Mouse (Mus musculus) kidney, embryonic 14.5 days (tissue): ENCODE data around the gene Tecrl. TPM values are rescaled to one million over a fixed set of nuclear protein-coding genes. Genes with fewer than 3 reads are reported as not detected.
A peak's percentile ranks its signal among the peaks of the same experiment; 100 is the strongest.

Experiments used
- ATAC-seq: fragments of 200-750 bp; cut with Nextera tagmentation; 2 replicates; pipeline ENCODE4 v1.8.0; 2017; ENCODE audit warnings: moderate number of reproducible peaks, mild to moderate bottlenecking, moderate TSS enrichment, moderate library complexity; ENCODE audit not compliant: low FRiP score, low TSS enrichment
- H3K27ac ChIP-seq: fragments of 300-500 bp; sonication (generic); 2 replicates; pipeline ENCODE4 v1.5.1; 2014; ENCODE audit warnings: low read depth, mild to moderate bottlenecking, low read length, moderate library complexity, mixed read lengths
- H3K27me3 ChIP-seq: fragments of 300-500 bp; sonication (generic); 2 replicates; pipeline ENCODE4 v1.6.1; 2014; ENCODE audit warnings: mild to moderate bottlenecking, low read length; ENCODE audit not compliant: control insufficient read depth, insufficient read depth
- H3K36me3 ChIP-seq: fragments of 300-500 bp; sonication (generic); 2 replicates; pipeline ENCODE4 v1.6.1; 2014; ENCODE audit warnings: low read length, mixed read lengths; ENCODE audit not compliant: control insufficient read depth, insufficient read depth
- H3K4me1 ChIP-seq: fragments of 300-500 bp; sonication (generic); 2 replicates; pipeline ENCODE4 v1.6.1; 2014; ENCODE audit warnings: low read length, mixed read lengths; ENCODE audit not compliant: control insufficient read depth, insufficient read depth
- H3K4me2 ChIP-seq: fragments of 300-500 bp; sonication (generic); replicated peaks from 2 replicates; pipeline ENCODE4 v1.6.1; 2014; ENCODE audit warnings: low read depth, mild to moderate bottlenecking, low read length
- H3K4me3 ChIP-seq: fragments of 300-500 bp; sonication (generic); 2 replicates; pipeline ENCODE4 v1.5.1; 2014; ENCODE audit warnings: mild to moderate bottlenecking, low read length
- H3K9ac ChIP-seq: fragments of 300-500 bp; sonication (generic); 2 replicates; pipeline ENCODE4 v1.6.1; 2014; ENCODE audit warnings: low read depth, mild to moderate bottlenecking, low read length, moderate library complexity
- H3K9me3 ChIP-seq: fragments of 300-500 bp; sonication (generic); 2 replicates; pipeline ENCODE4 v1.6.1; 2016; ENCODE audit warnings: low read length; ENCODE audit not compliant: control insufficient read depth
- WGBS: fragments of 180-500 bp; shearing (Covaris S2); extraction: QIAGEN DNeasy Blood & Tissue Kit; methylation state at CpG from one replicate; pipeline ENCODE4 v1.1.7; 2014; 5-methylcytosine and 5-hydroxymethylcytosine counted together
- polyA plus RNA-seq: library from polyadenylated mRNA; unstranded; fragments of >200 nt; fragmentation: Nextera tagmentation; extraction: Ambion mirVana; gene quantifications from 2 replicates; pipeline ENCODE4 v1.2.1, GENCODE M21; 2014

Gene Tecrl
- not detected in 2 replicates for polyA plus RNA-seq

DNA sequence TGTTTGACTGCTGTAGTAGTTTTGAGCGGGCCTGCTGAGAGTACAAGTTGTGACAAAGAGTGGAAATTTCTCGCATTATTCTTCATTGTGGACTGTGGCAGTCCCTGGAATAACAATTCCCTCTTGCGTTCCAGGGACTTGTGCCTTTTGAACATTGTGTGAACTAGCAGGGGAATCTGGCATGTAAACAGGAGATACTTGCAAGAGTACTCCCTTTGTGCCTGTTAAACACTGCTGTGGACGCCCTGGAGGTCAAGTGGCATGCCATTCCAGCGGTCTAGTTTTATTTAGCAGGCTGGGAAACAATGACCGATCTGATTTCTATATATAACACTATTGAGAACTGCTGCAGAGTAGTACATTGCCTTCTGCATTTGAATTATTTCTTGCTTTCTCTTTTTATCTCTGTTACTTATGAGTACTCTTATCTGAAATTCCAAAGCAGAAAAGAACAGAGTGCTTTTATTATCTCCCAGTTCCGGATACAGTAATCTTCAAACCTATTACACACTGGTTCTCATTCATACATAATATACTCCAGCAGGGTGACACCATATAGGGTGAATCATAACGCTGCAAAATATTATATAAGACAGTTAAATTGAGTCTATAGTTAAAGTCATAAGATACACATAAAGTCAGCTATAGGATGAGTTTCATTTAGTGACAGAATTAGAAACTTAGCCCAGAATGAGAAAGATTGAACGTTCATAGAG lies at the start of gene Tecrl:
Gene Tecrl, minus strand, starts transcription at position 350 of the 716 bp plus-strand sequence.
- Histone ChIP-seq H3K9me3 (no peaks in the 10 kb centered on the region), H3K9ac (no peak within 1 kb of the TSS), H3K4me1 (no peaks in the 10 kb centered on the region), H3K4me2 (no peak within 1 kb of the TSS), H3K27ac (no peak within 1 kb of the TSS), H3K4me3 (no peak within 1 kb of the TSS), H3K36me3 (no peaks in the 10 kb centered on the region), H3K27me3 (no peaks in the 10 kb centered on the region)
- 48% methylated on average over 9 of the region's 9 CpGs for WGBS
- no peak for ATAC-seq

DNA sequence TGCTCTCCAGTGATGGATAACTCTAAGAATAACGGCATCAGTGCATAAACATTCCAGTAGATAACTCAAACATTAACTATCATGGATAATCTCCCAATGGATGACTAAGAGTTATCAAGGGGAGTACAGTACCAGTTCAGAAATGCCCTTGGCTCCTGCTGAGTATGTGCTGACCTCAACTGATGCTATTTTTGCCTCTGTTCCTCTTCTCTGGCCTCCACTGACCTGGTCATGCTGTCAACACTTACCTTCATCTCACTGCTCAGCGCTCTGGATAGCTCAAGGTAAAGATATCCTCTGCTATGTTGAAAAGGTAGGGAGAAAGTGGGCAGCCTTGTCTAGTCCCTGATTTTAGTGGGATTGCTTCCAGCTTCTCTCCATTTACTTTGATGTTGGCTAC lies 30.0 kb upstream of the Tecrl start:
- no peaks in the 10 kb centered on the region for H3K9me3 ChIP-seq
- 82% methylated on average over 2 of the region's 2 CpGs for WGBS
- no peak overlapping the region for H3K9ac ChIP-seq
- ATAC-seq: no peak
- no peak overlapping the region for H3K4me2 ChIP-seq
- H3K36me3 ChIP-seq: no peaks in the 10 kb centered on the region
- no peak overlapping the region for H3K4me3 ChIP-seq
- no peak overlapping the region for H3K27ac ChIP-seq
- H3K27me3 ChIP-seq: no peaks in the 10 kb centered on the region
- H3K4me1 ChIP-seq: no peaks in the 10 kb centered on the region

DNA sequence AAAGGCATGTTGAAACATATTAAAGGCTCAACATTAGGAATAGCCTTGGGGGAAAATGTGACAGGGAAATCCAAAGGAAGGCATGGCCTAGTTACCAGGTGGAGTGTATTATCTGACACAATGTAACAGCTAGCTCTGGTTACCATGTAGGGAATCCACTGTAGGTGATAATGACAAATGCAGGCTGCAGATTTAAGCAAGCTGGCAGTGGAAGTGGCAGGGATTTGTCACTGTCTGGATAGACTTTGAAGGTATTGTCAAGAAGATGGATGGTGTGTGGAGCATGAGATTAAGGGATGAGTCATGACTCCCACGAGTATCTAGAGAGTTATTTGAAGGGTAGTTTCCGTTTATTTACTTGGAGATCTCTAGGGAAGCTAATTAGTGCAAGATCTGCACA lies 3.4 kb downstream of the Tecrl start:
- Histone ChIP-seq H3K9ac (no peak overlapping the region), H3K4me1 (no peaks in the 10 kb centered on the region), H3K36me3 (no peaks in the 10 kb centered on the region), H3K27ac (no peak overlapping the region), H3K27me3 (no peaks in the 10 kb centered on the region), H3K4me2 (no peak overlapping the region), H3K4me3 (no peak overlapping the region), H3K9me3 (no peaks in the 10 kb centered on the region)
- no peak for ATAC-seq
- 6% methylated on average over 2 of the region's 2 CpGs for WGBS

DNA sequence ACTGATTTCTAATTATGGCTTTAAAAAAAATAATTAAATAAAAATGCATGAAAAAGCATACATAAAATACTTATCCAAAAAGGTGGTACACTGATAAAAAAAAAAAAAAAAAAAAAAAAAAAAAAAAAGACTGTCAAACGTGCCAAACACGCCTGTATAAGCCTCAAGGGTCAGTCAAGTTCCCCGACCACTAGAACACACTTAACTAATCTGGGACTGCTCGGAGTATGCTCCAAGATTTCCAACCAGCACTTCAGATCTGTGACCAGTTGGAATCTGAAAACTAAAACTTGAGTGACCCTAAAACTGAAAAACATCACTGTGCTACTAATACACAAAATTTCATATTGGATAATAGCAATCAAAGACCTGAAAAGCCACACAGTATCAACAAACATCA lies 15.9 kb downstream of the Tecrl start:
- ATAC-seq: no peak
- Histone ChIP-seq H3K9ac (no peak overlapping the region), H3K9me3 (no peaks in the 10 kb centered on the region), H3K27me3 (no peaks in the 10 kb centered on the region), H3K27ac (no peak overlapping the region), H3K36me3 (no peaks in the 10 kb centered on the region), H3K4me2 (no peak overlapping the region), H3K4me3 (no peak overlapping the region), H3K4me1 (no peaks in the 10 kb centered on the region)
- 78% methylated on average over 4 of the region's 4 CpGs for WGBS

DNA sequence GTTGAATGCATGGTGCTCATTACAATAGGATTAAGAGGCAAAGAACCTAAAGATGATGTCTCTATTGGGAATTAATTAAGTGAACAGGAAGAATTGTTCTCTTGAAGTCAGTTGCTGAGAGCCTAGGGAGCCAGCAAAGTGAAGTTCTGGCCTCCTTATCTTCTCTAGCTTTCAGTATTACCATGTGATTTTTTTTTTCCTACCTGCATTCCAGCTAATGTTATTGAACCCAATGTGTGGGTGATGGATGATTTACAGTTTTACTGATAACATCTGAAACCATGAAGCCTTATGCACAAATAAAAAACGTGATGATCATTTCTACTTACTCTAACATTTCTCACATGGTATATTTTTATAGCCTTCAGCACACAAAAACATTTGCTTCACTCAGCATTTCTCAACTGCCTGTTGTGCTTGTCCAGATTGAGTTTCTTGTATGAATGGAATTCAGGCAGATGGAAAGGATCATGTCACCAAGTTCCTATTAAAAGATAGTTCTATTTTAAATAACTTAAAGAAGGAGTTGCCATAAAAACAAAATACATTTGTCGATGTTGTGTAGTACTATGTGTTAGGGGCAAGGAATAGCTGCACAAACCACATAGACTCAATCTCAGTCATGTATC lies 87.7 kb downstream of the Tecrl start:
- H3K27ac ChIP-seq: no peak overlapping the region
- H3K36me3 ChIP-seq: no peaks in the 10 kb centered on the region
- ATAC-seq: no peak
- no peaks in the 10 kb centered on the region for H3K9me3 ChIP-seq
- H3K4me2 ChIP-seq: no peak overlapping the region
- H3K4me3 ChIP-seq: no peak overlapping the region
- 39% methylated on average over 2 of the region's 2 CpGs for WGBS
- H3K4me1 ChIP-seq: no peaks in the 10 kb centered on the region
- H3K9ac ChIP-seq: no peak overlapping the region
- no peaks in the 10 kb centered on the region for H3K27me3 ChIP-seq

DNA sequence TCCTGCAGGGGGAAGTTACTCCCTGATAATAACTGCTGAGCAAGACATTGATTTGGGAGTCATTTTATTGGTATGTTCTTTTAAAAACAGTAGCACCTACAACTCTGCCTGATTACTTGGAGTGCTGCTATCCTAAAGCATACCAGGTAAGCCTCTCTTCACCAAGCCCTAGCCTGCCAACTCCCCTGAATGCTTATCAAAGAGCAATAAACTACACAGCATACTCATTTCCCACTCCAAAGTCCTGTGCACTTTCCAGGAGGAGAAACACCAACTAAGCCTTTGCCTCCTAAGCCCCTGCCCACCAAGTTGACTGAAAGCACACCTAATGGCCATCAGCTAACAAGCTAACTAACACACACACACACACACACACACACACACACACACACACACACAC lies 94.9 kb downstream of the Tecrl start:
- H3K4me2 ChIP-seq: no peak overlapping the region
- H3K4me3 ChIP-seq: no peak overlapping the region
- H3K27me3 ChIP-seq: no peaks in the 10 kb centered on the region
- H3K36me3 ChIP-seq: no peaks in the 10 kb centered on the region
- no peaks in the 10 kb centered on the region for H3K4me1 ChIP-seq
- no peak overlapping the region for H3K9ac ChIP-seq
- no peaks in the 10 kb centered on the region for H3K9me3 ChIP-seq
- no peak for ATAC-seq
- H3K27ac ChIP-seq: no peak overlapping the region

DNA sequence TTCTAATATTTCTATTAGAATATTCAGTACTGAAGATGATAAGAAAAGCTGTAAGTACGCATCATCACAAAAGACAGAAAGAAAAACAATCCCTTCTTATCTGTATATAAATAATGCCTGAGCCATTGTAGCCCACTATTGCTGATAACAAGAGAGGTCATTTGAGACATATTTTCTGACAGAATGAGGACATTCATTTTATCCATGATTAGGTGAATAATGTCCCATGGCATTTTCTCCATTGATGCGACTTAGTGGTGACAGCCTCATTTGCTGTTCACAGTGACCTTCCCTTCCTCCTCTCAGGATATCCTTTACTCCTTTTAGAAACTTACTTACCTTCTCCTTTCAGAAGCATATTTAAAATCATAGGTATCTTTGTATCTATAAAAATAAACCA lies 100.9 kb downstream of the Tecrl start:
- no peak for ATAC-seq
- WGBS: 77% methylated on average over 2 of the region's 2 CpGs
- no peak overlapping the region for H3K9ac ChIP-seq

DNA sequence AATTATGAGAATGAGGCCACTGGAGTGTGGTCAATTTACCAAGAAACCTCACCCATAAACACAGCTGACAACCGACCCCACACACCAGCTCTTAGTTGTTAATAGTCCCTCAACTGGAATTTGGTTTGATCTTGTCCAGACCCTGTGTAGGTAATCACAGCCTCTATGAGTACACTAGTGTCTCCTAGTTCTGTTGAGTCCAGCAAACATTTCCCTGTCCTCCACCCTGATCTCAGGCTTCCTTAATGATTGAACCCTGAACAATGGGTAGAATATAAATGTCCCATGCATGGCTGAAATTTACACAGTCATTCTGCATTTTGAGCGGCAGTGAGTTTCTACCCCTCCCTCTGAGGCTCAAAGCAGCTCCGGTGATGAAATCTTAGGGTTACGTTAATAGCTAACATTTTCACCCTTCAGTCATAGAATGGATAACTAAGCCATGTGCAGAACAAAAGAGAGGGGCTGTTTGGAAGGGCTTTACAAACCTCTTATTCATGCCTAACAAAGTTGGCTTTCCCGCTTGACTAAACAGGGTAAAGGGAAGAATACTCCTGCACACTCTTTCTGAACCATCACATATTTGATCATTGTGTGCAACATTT lies 116.0 kb downstream of the Tecrl start:
- Histone ChIP-seq H3K27me3 (no peaks in the 10 kb centered on the region), H3K4me2 (no peak overlapping the region), H3K9ac (no peak overlapping the region), H3K9me3 (no peaks in the 10 kb centered on the region), H3K4me3 (no peak overlapping the region), H3K27ac (no peak overlapping the region), H3K4me1 (no peaks in the 10 kb centered on the region), H3K36me3 (no peaks in the 10 kb centered on the region)
- peak; percentile 83; the same call in 1 of the 2 replicates for ATAC-seq
- WGBS: 56% methylated on average over 5 of the region's 5 CpGs

More for the DNA sequence above, 100.9 kb downstream of the Tecrl start:
- Histone ChIP-seq H3K9me3 (no peaks in the 10 kb centered on the region), H3K4me2 (no peak overlapping the region), H3K27ac (no peak overlapping the region), H3K27me3 (no peaks in the 10 kb centered on the region), H3K4me3 (no peak overlapping the region), H3K36me3 (no peaks in the 10 kb centered on the region), H3K4me1 (no peaks in the 10 kb centered on the region)
